8 mouse cellular contexts compared by ENCODE assay signal in the genomic region with DNA sequence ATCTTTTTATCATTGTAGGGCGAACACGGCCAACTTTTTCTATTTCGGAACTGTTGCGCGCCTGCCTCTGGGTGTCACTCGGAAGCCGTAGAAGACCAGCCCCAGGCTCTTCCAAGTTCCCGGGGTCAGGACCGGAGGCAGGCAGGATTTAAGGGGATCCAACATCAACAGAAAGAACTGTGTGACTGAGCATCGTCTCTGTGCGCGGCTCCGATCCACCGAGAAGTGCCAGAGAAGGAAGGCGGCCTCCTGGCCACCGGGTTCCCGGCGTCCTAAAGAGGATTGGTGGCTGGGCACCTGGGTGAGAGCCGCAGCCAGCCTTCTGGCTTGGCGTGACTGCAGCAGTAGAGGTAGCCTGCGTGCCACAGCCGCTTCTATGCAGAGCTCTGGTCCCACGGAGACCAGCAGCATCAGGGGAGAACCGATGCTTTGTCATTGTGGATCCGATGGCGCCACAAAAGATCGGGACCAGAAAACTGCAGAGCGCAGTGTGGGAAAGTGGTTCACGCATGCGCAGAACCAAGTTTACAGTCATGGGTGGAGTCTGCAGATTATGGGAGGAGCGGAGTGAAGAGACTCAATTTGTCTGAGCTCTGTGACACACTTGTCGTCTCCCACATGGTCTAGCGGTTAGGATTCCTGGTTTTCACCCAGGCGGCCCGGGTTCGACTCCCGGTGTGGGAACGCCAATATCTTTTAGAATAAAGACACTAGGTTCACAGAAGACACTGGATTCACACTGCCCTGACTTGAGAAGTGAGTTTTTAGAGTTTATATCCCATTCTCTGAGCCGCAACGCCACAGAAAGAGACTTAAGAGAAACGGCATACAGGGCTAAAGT. TPM values are rescaled to one million over a fixed set of nuclear protein-coding genes. Genes with fewer than 3 reads are reported as not detected.
DNase-seq lines count a peak whose midpoint lies in the region; ATAC-seq lines count a peak whose summit lies in the region.

No protein-coding gene starts in this region.

- ATAC-seq in hindbrain, embryonic 11.5 days (ENCODE audit: low FRiP score) = peak; percentile 93

- H3K4me2 ChIP-seq in hindbrain, embryonic 11.5 days (replicated peaks; ENCODE audit: low read depth, low read length) = peak overlapping the region; percentile 63

- H3K9ac ChIP-seq in hindbrain, embryonic 11.5 days (ENCODE audit: low read depth, low read length) = peak overlapping the region; percentile 84

- DNase-seq in Muller cell, postnatal 12 days (ENCODE audit: inconsistent ontology term) = peak; percentile 97
- DNase-seq in cerebellum, adult 9-11 months = peak; percentile 95
- DNase-seq in frontal cortex, adult 2 months (ENCODE audit: extremely low spot score in 1 of 2, low spot score in 1 of 2) = peak; percentile 93 to 100
- peak; percentile 97 for DNase-seq in hindbrain, embryonic 11.5 days (ENCODE audit: low spot score)
- DNase-seq in layer of hippocampus, postnatal 10 days (ENCODE audit: low spot score in 2 of 2) = peak; percentile 99
- DNase-seq in lung, postnatal 10 days = peak; percentile 95
- DNase-seq in ovary, postnatal 36 days (ENCODE audit: low spot score) = peak; percentile 88
- peak; percentile 92 for DNase-seq in thymus, postnatal 25 days

- H3K4me3 ChIP-seq in hindbrain, embryonic 11.5 days (ENCODE audit: low read depth, low read length) = peak overlapping the region; percentile 63

- H3K27ac ChIP-seq in hindbrain, embryonic 11.5 days (ENCODE audit: low read depth, low read length) = peak overlapping the region; percentile 96

- under 1% methylated on average over 41 of the region's 41 CpGs for WGBS in hindbrain, embryonic 11.5 days

- no peaks in the 10 kb centered on the region for H3K36me3 ChIP-seq in hindbrain, embryonic 11.5 days (ENCODE audit: control insufficient read depth, insufficient read depth, low read length)

- 0 out of 2 replicates have a peak, but pooled peaks cover 2% of the 10 kb centered on the region for H3K4me1 ChIP-seq in hindbrain, embryonic 11.5 days (replicated peaks; ENCODE audit: control insufficient read depth, insufficient read depth, low read length)

- no peaks in the 10 kb centered on the region for H3K27me3 ChIP-seq in hindbrain, embryonic 11.5 days (ENCODE audit: control insufficient read depth, insufficient read depth, low read length)

- no peaks in the 10 kb centered on the region for H3K9me3 ChIP-seq in hindbrain, embryonic 11.5 days (ENCODE audit: control insufficient read depth, low read length)

RNA-seq across cellular contexts. Expression of a gene that starts 41.7 kb away (rescaled TPM):
- polyA plus RNA-seq in frontal cortex, adult 2 months (2012; rRNA removed) = 6.3 and 7.6 TPM in 2 replicates
- polyA plus RNA-seq in hindbrain, embryonic 11.5 days (2014; fragmentation: Nextera tagmentation; extraction: Ambion mirVana) = 17.1 and 18.4 TPM in 2 replicates
- 1 to 10 TPM; 8.4 to 8.6 TPM for total RNA-seq in layer of hippocampus, postnatal 10 days (2021)

RNA-seq across cellular contexts. Expression of a gene that starts 41.8 kb away (rescaled TPM):
- polyA plus RNA-seq in frontal cortex, adult 2 months (2012; rRNA removed) = 13.4 and 14.7 TPM in 2 replicates
- polyA plus RNA-seq in hindbrain, embryonic 11.5 days (2014; fragmentation: Nextera tagmentation; extraction: Ambion mirVana) = 15.1 and 20.4 TPM in 2 replicates
- total RNA-seq in layer of hippocampus, postnatal 10 days (2021) = 10 to 100 TPM; 19.3 to 21.1 TPM

Comparison
In these comparisons a context has a peak if more than half of its experiments do, and no peak if none do; other contexts are left out.
1. Peak in every context shown above with its lines: DNase-seq, ATAC-seq, H3K4me3 ChIP-seq and H3K27ac ChIP-seq.